Mouse (Mus musculus) kidney, postnatal 0 days (tissue): ENCODE data around the gene Eif1. TPM values are rescaled to one million over a fixed set of nuclear protein-coding genes. Genes with fewer than 3 reads are reported as not detected.
A peak's percentile ranks its signal among the peaks of the same experiment; 100 is the strongest.
"Not testable (repeated sequence)": the region's sequence is repeated elsewhere in the genome, so short reads cannot be mapped to it uniquely, and the experiment has no call there.

Experiments
- ATAC-seq: fragments of 200-750 bp; cut with Nextera tagmentation; replicated peaks from 2 replicates; pipeline ENCODE4 v1.8.0; 2017; ENCODE audit warnings: low read depth, moderate number of reproducible peaks, moderate TSS enrichment, moderate library complexity; ENCODE audit not compliant: low FRiP score
- DNase-seq: peaks from one replicate; pipeline ENCODE4 v3.0.0-alpha.2; 2016; ENCODE audit warnings: low spot score
- H3K27ac ChIP-seq: fragments of 300-500 bp; sonication (generic); 2 replicates; pipeline ENCODE4 v1.5.1; 2014; ENCODE audit warnings: mild to moderate bottlenecking
- H3K27me3 ChIP-seq: fragments of 300-500 bp; sonication (generic); 2 replicates; pipeline ENCODE4 v1.6.1; 2014; ENCODE audit warnings: low read length, mixed read lengths; ENCODE audit not compliant: insufficient read depth
- H3K36me3 ChIP-seq: fragments of 300-500 bp; sonication (generic); 2 replicates; pipeline ENCODE4 v1.6.1; 2014; ENCODE audit warnings: low read length, mixed read lengths; ENCODE audit not compliant: insufficient read depth
- H3K4me1 ChIP-seq: fragments of 300-500 bp; sonication (generic); replicated peaks from 2 replicates; pipeline ENCODE4 v1.6.1; 2014; ENCODE audit warnings: antibody characterized with exemption, low read length, mixed read lengths; ENCODE audit not compliant: insufficient read depth
- H3K4me2 ChIP-seq: fragments of 300-500 bp; sonication (generic); 2 replicates; pipeline ENCODE4 v1.6.1; 2014; ENCODE audit warnings: mild to moderate bottlenecking, low read length, moderate library complexity, mixed read lengths
- H3K4me3 ChIP-seq: fragments of 300-500 bp; sonication (generic); replicated peaks from 2 replicates; pipeline ENCODE4 v1.5.1; 2014; ENCODE audit warnings: low read depth, low read length
- H3K9ac ChIP-seq: fragments of 300-500 bp; sonication (generic); 2 replicates; pipeline ENCODE4 v1.6.1; 2014; ENCODE audit warnings: low read depth, low read length
- H3K9me3 ChIP-seq: fragments of 300-500 bp; sonication (generic); replicated peaks from 2 replicates; pipeline ENCODE4 v1.6.1; 2016; ENCODE audit warnings: low read length, inconsistent platforms, mixed read lengths
- CTCF ChIP-seq: IDR thresholded peaks from 2 replicates; pipeline ENCODE4 v1.5.1; 2016; ENCODE audit warnings: antibody characterized with exemption, low read depth, mild to moderate bottlenecking, moderate library complexity
- WGBS: fragments of 180-500 bp; shearing (Covaris S2); extraction: QIAGEN DNeasy Blood & Tissue Kit; methylation state at CpG from one replicate; pipeline ENCODE4 v1.1.7; 2014; 5-methylcytosine and 5-hydroxymethylcytosine counted together
- polyA plus RNA-seq: library from polyadenylated mRNA; unstranded; fragments of >200 nt; fragmentation: Nextera tagmentation; extraction: Ambion mirVana; gene quantifications from 2 replicates; pipeline ENCODE4 v1.2.1, GENCODE M21; 2015

Eif1 gene
- polyA plus RNA-seq, 1 experiment from 2014 or later: 1,736 TPM

GRCm38 (mm10) chr11:100307900-100308299 lies 11.8 kb upstream of the Eif1 start:
- Histone ChIP-seq H3K27ac (no peak overlapping the region), H3K27me3 (no peaks in the 10 kb centered on the region), H3K9me3 (no peaks in the 10 kb centered on the region), H3K36me3 (no peaks in the 10 kb centered on the region), H3K9ac (no peak overlapping the region), H3K4me2 (no peak overlapping the region), H3K4me1 (no peaks in the 10 kb centered on the region), H3K4me3 (no peak overlapping the region)
- TF ChIP-seq CTCF: no peak
- 85% methylated on average over 5 of the region's 5 CpGs for WGBS
- ATAC-seq (no peak), DNase-seq (no peak)

DNA sequence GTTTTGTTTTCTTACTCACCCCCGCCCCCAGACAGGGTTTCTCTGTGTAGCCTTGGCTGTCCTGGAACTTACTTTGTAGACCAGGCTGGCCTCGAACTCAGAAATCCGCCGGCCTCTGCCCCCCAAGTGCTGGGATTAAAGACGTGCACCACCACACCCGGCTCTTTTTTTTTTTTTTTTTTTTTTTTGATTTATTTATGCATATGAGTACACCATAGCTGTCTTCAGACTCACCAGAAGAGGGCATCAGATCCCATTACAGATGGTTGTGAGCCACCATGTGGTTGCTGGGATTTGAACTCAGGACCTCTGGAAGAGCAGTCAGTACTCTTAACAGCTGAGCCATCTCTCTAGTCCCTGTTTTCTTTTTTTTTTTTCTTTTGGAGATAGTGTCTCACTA lies 11.0 kb upstream of the Eif1 start:
- not testable (repeated sequence) for H3K9me3 ChIP-seq, ATAC-seq, H3K9ac ChIP-seq, H3K4me1 ChIP-seq, H3K27me3 ChIP-seq, H3K4me3 ChIP-seq, H3K27ac ChIP-seq, DNase-seq, H3K36me3 ChIP-seq, H3K4me2 ChIP-seq
- 93% methylated on average over 6 of the region's 6 CpGs for WGBS

GRCm38 (mm10) chr11:100311656-100312055 lies 8.0 kb upstream of the Eif1 start:
- Histone ChIP-seq H3K4me3 (no peak overlapping the region), H3K9ac (no peak overlapping the region), H3K27me3 (no peaks in the 10 kb centered on the region), H3K4me2 (no peak overlapping the region), H3K27ac (no peak overlapping the region), H3K36me3 (no peaks in the 10 kb centered on the region), H3K4me1 (no peaks in the 10 kb centered on the region), H3K9me3 (no peaks in the 10 kb centered on the region)
- no peak for TF ChIP-seq CTCF
- WGBS: 67% methylated on average over 1 of the region's 1 CpGs
- ATAC-seq: no peak
- DNase-seq: no peak

GRCm38 (mm10) chr11:100312096-100312679 lies 7.5 kb upstream of the Eif1 start:
- Histone ChIP-seq H3K9me3 (no peaks in the 10 kb centered on the region), H3K27me3 (no peaks in the 10 kb centered on the region), H3K36me3 (no peaks in the 10 kb centered on the region), H3K27ac (no peak overlapping the region), H3K4me1 (no peaks in the 10 kb centered on the region), H3K4me3 (no peak overlapping the region), H3K9ac (no peak overlapping the region), H3K4me2 (no peak overlapping the region)
- ATAC-seq (peak; percentile 51; the same call in 1 of the 2 replicates), DNase-seq (no peak)
- TF ChIP-seq CTCF: no peak
- 36% methylated on average over 5 of the region's 5 CpGs for WGBS

DNA sequence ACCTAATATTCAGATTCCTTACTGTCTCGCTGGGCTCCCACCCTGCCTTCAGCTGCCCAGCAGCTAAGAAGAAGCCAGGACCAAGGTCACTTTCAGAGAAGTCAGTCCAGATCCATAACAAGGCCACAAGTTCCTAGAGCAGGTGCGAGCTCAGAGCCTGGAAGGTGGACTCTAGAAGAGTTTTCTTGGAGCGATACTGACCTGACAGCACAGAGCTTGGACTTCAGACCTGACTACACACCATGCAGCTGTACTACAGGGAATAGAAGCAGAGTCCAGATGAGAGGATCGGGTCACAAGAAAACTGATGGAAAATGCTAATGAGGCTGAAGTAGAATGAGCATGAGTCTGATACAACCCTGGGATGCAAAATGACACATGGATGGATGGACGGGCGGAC lies 6.3 kb upstream of the Eif1 start:
- 89% methylated on average over 6 of the region's 6 CpGs for WGBS
- ATAC-seq (peak; percentile 60), DNase-seq (no peak)
- H3K27ac ChIP-seq: no peak overlapping the region; the same call in 1 of the 2 replicates
- no peaks in the 10 kb centered on the region for H3K36me3 ChIP-seq
- no peaks in the 10 kb centered on the region for H3K27me3 ChIP-seq
- no peak overlapping the region for H3K4me2 ChIP-seq
- no peaks in the 10 kb centered on the region for H3K4me1 ChIP-seq
- TF ChIP-seq CTCF: no peak
- no peak overlapping the region for H3K4me3 ChIP-seq
- no peaks in the 10 kb centered on the region for H3K9me3 ChIP-seq
- no peak overlapping the region for H3K9ac ChIP-seq

DNA sequence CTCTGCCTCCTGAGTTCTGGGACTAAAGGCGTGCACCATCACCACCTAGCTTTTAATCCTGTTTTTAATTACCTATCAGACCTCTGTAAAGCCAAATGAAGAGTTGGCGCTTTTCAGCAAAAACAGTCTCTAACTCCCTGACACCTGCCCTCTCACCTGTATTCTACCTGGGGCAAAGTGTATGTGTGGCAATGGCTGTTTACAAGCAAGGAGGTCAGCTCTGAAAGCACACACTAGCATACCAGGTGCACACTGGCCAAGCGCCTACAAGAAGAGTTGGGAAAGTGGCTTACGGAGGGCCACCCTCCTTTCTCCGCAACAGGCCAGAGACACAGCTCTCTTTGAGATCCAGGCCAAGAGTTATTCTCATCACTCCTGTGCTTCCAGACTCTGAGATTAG lies 4.2 kb upstream of the Eif1 start:
- WGBS: 93% methylated on average over 5 of the region's 5 CpGs
- Histone ChIP-seq H3K27ac (no peak overlapping the region), H3K4me2 (no peak overlapping the region), H3K4me3 (no peak overlapping the region), H3K9me3 (no peaks in the 10 kb centered on the region), H3K36me3 (no peaks in the 10 kb centered on the region), H3K27me3 (no peaks in the 10 kb centered on the region), H3K9ac (no peak overlapping the region), H3K4me1 (no peaks in the 10 kb centered on the region)
- DNase-seq: no peak
- TF ChIP-seq CTCF: no peak
- no peak for ATAC-seq

GRCm38 (mm10) chr11:100317826-100318380 lies 1.8 kb upstream of the Eif1 start:
- Histone ChIP-seq H3K4me2 (no peak overlapping the region), H3K27me3 (no peaks in the 10 kb centered on the region), H3K4me3 (no peak overlapping the region), H3K9me3 (no peaks in the 10 kb centered on the region), H3K9ac (no peak overlapping the region), H3K27ac (no peak overlapping the region), H3K36me3 (peaks cover 17% of the 10 kb centered on the region), H3K4me1 (no peaks in the 10 kb centered on the region)
- 60% methylated on average over 6 of the region's 6 CpGs for WGBS
- no peak for TF ChIP-seq CTCF
- DNase-seq (no peak), ATAC-seq (no peak)
